Mouse (Mus musculus) heart, adult 2 months (tissue): ENCODE measurements around the gene Gba2.

Source experiments
- CTCF ChIP-seq: fragments of 200-600 bp; IDR thresholded peaks from 2 replicates; pipeline ENCODE4 v1.8.1; 2022; ENCODE audit warnings: antibody characterized with exemption, mild to moderate bottlenecking, moderate library complexity
- EP300 ChIP-seq: fragments of 200-500 bp; IDR thresholded peaks from 2 replicates; pipeline ENCODE4 v1.6.1; 2011; ENCODE audit warnings: low read depth, low read length, control low read depth; ENCODE audit not compliant: insufficient read depth
- POLR2A ChIP-seq: fragments of 200-500 bp; IDR thresholded peaks from 2 replicates; pipeline ENCODE4 v1.6.1; 2011; ENCODE audit warnings: mild to moderate bottlenecking, low read depth, low read length, control low read depth; ENCODE audit not compliant: insufficient read depth

- TF ChIP-seq POLR2A, result no peak; the same call in none of the 2 replicates
- TF ChIP-seq EP300, result peak; percentile 97
- TF ChIP-seq CTCF, result no peak
Observed at GRCm38 (mm10) chr4:43587681-43588080, 9.0 kb upstream of the Gba2 start.
